ENCODE assay signal across 8 mouse cellular contexts in genomic region chr4:59850181-59850580, GRCm38 (mm10). TPM values are rescaled to one million over a fixed set of nuclear protein-coding genes. Genes with fewer than 3 reads are reported as not detected.
DNase-seq lines count a peak whose midpoint lies in the region; TF ChIP-seq lines count a peak whose summit lies in the region.

No protein-coding gene starts in this region.

- intact Hi-C loops in gastrocnemius, postnatal 14 days (cut with DNase I; ENCODE audit: low total_unique reads) = no loop called here

- no peak overlapping the region for H3K27ac ChIP-seq in kidney, adult 2 months (ENCODE audit: insufficient read depth, low read depth, low read length)
- no peak overlapping the region for H3K27ac ChIP-seq in liver, adult 2 months (replicated peaks; ENCODE audit: insufficient read depth, low read depth, low read length)

- TF ChIP-seq POLR2A in kidney, adult 2 months (IDR thresholded peaks at IDR 0.05; ENCODE audit: low read depth, low read length) = no peak
- no peak for TF ChIP-seq POLR2A in liver, adult 2 months (IDR thresholded peaks at IDR 0.05; ENCODE audit: extremely low read depth, insufficient read depth, low read length)

- H3K79me2 ChIP-seq in liver, adult 2 months (ENCODE audit: control insufficient read depth, insufficient read depth, low read length) = peaks cover 19% of the 10 kb centered on the region

- peak; percentile 81 for DNase-seq in layer of hippocampus, adult 11-12 months (ENCODE audit: low spot score)
- DNase-seq in layer of hippocampus, adult 9-10 months (ENCODE audit: low spot score) = no peak
- DNase-seq in cerebellum, postnatal 14 days = peak; percentile 88 to 89
- peak; percentile 67 for DNase-seq in gastrocnemius, postnatal 14 days
- peak; percentile 78 for DNase-seq in kidney, adult 2 months
- DNase-seq in liver, adult 2 months (ENCODE audit: extremely low read depth, low read depth, low spot score) = peak; percentile 50
- DNase-seq in naive thymus-derived CD4-positive, alpha-beta T cell, adult 2 months (ENCODE audit: low read depth) = peak; percentile 89
- peak; percentile 73 to 90 for DNase-seq in spleen, postnatal 4 days (ENCODE audit: low spot score in 2 of 2)

- no peak overlapping the region for H3K9ac ChIP-seq in liver, adult 2 months (ENCODE audit: low read depth, low read length)

- no peak overlapping the region for H3K4me3 ChIP-seq in kidney, adult 2 months (ENCODE audit: insufficient read depth, low read depth, low read length)
- H3K4me3 ChIP-seq in liver, adult 2 months (ENCODE audit: insufficient read depth, low read depth, low read length) = no peak overlapping the region

- H3K36me3 ChIP-seq in kidney, adult 2 months (ENCODE audit: control insufficient read depth, insufficient read depth, low read length) = no peaks in the 10 kb centered on the region
- no peaks in the 10 kb centered on the region for H3K36me3 ChIP-seq in liver, adult 2 months (ENCODE audit: control insufficient read depth, insufficient read depth, low read length)

- peaks cover 6% of the 10 kb centered on the region; the same call in 1 of the 2 replicates for H3K4me1 ChIP-seq in kidney, adult 2 months (ENCODE audit: control insufficient read depth, insufficient read depth, low read length)
- H3K4me1 ChIP-seq in liver, adult 2 months (ENCODE audit: control insufficient read depth, insufficient read depth, low read length) = peaks cover 5% of the 10 kb centered on the region

- TF ChIP-seq CTCF in kidney, adult 2 months (conservative IDR thresholded peaks at IDR 0.05; ENCODE audit: insufficient read depth, insufficient read length, low read depth, low read length) = peak; percentile 90
- peak; percentile 83 for TF ChIP-seq CTCF in liver, adult 2 months (IDR thresholded peaks at IDR 0.05; ENCODE audit: low read depth, low read length)

- 85% methylated on average over 2 of the region's 2 CpGs for WGBS in kidney, adult 2 months
- 77% methylated on average over 2 of the region's 2 CpGs for WGBS in liver, adult 2 months

- no peaks in the 10 kb centered on the region for H3K27me3 ChIP-seq in kidney, adult 2 months (replicated peaks; ENCODE audit: control insufficient read depth, insufficient read depth, low read length)
- no peaks in the 10 kb centered on the region for H3K27me3 ChIP-seq in liver, adult 2 months (ENCODE audit: control insufficient read depth, insufficient read depth, low read length)

RNA-seq across cellular contexts. Expression of gene Snx30, which starts 44.5 kb away (rescaled TPM):
- 1 to 10 TPM; 4.0 to 4.4 TPM for total RNA-seq in gastrocnemius, postnatal 14 days (2021)
- polyA plus RNA-seq in kidney, adult 2 months (2012; rRNA removed) = 4.8 and 5.2 TPM in 2 replicates
- total RNA-seq in liver, adult 2 months (2014; rRNA removed) = 4.1 and 5.9 TPM in 2 replicates
- polyA plus RNA-seq in liver, adult 2 months (2012; rRNA removed) = 1.4 and 1.6 TPM in 2 replicates

RNA-seq across cellular contexts. Expression of gene Inip, which starts 48.8 kb away (rescaled TPM):
- 1 to 10 TPM; 3.1 to 3.7 TPM for total RNA-seq in gastrocnemius, postnatal 14 days (2021)
- 5.7 and 7.5 TPM in 2 replicates for polyA plus RNA-seq in kidney, adult 2 months (2012; rRNA removed)
- 2.4 and 3.4 TPM in 2 replicates for total RNA-seq in liver, adult 2 months (2014; rRNA removed)
- 2.3 and 2.4 TPM in 2 replicates for polyA plus RNA-seq in liver, adult 2 months (2012; rRNA removed)
